Mouse (Mus musculus): ENCODE measurements around the gene Irgm1.
A peak's percentile ranks its signal among the peaks of the same experiment; 100 is the strongest.
"Not testable (repeated sequence)": the region's sequence is repeated elsewhere in the genome, so short reads cannot be mapped to it uniquely, and the experiment has no call there.

The Irgm1 gene

GRCm38 (mm10) chr11:48853474-48854180 is 17.9 kb downstream of the Irgm1 start:
- DNase-seq, result peak; percentile 87 to 93

- no peak for DNase-seq
Measured at GRCm38 (mm10) chr11:48852624-48853473, 18.6 kb downstream of the Irgm1 start.

GRCm38 (mm10) chr11:48852190-48852589 is 19.3 kb downstream of the Irgm1 start:
- DNase-seq, result no peak

- DNase-seq, result no peak
Measured at GRCm38 (mm10) chr11:48851270-48851995, 20.1 kb downstream of the Irgm1 start.

GRCm38 (mm10) chr11:48850240-48850639 is 21.2 kb downstream of the Irgm1 start:
- DNase-seq, result no peak

- DNase-seq, result no peak
Measured at GRCm38 (mm10) chr11:48846881-48847280, 24.6 kb downstream of the Irgm1 start.

GRCm38 (mm10) chr11:48846362-48846761 is 25.1 kb downstream of the Irgm1 start:
- not testable (repeated sequence) for DNase-seq

GRCm38 (mm10) chr11:48845244-48845815 is 26.2 kb downstream of the Irgm1 start:
- no peak for DNase-seq

GRCm38 (mm10) chr11:48844309-48844708 is 27.2 kb downstream of the Irgm1 start:
- DNase-seq, result peak; percentile 67 to 74

GRCm38 (mm10) chr11:48843202-48843601 is 28.3 kb downstream of the Irgm1 start:
- DNase-seq, result peak; percentile 84 to 88

GRCm38 (mm10) chr11:48842378-48842792 is 29.1 kb downstream of the Irgm1 start:
- no peak for DNase-seq

GRCm38 (mm10) chr11:48841213-48841612 is 30.3 kb downstream of the Irgm1 start:
- no peak for DNase-seq

GRCm38 (mm10) chr11:48840805-48841204 is 30.7 kb downstream of the Irgm1 start:
- peak; percentile 69 to 79 for DNase-seq

- no peak for DNase-seq
Measured at GRCm38 (mm10) chr11:48838879-48839680, 32.4 kb downstream of the Irgm1 start.

- peak; percentile 71 to 72 for DNase-seq
Measured at GRCm38 (mm10) chr11:48838181-48838797, 33.2 kb downstream of the Irgm1 start.

- peak in 1 of 2 experiments; percentile 85 for DNase-seq
Measured at GRCm38 (mm10) chr11:48837310-48838180, 33.9 kb downstream of the Irgm1 start.

GRCm38 (mm10) chr11:48836990-48837309 is 34.5 kb downstream of the Irgm1 start:
- peak; percentile 83 to 84 for DNase-seq

- no peak for DNase-seq
Measured at GRCm38 (mm10) chr11:48835923-48836322, 35.6 kb downstream of the Irgm1 start.

GRCm38 (mm10) chr11:48833731-48834639 is 37.5 kb downstream of the Irgm1 start:
- peak; percentile 88 to 94 for DNase-seq
